Mouse (Mus musculus): ENCODE measurements around the gene Gfi1b.

Gfi1b gene

GRCm38 (mm10) chr2:28621664-28622171 lies at the start of gene Gfi1b:
Gfi1b (minus strand) TSS chr2:28621982.
- no peak for DNase-seq (ENCODE audit: low spot score)

- no peak for DNase-seq (ENCODE audit: low spot score)
These were observed 49.7 kb upstream of the Gfi1b start for GRCm38 (mm10) chr2:28671438-28671837.

- DNase-seq (ENCODE audit: low spot score): no peak
These were observed 44.0 kb upstream of the Gfi1b start for GRCm38 (mm10) chr2:28665818-28666217.

- no peak for DNase-seq (ENCODE audit: low spot score)
These were observed 41.1 kb upstream of the Gfi1b start for GRCm38 (mm10) chr2:28662891-28663290.

- DNase-seq (ENCODE audit: low spot score): no peak
These were observed 34.4 kb upstream of the Gfi1b start for GRCm38 (mm10) chr2:28656216-28656615.

GRCm38 (mm10) chr2:28654295-28654694 lies 32.5 kb upstream of the Gfi1b start:
- no peak for DNase-seq (ENCODE audit: low spot score)

GRCm38 (mm10) chr2:28653351-28653750 lies 31.6 kb upstream of the Gfi1b start:
- no peak for DNase-seq (ENCODE audit: low spot score)

- DNase-seq (ENCODE audit: low spot score): no peak
These were observed 28.7 kb upstream of the Gfi1b start for GRCm38 (mm10) chr2:28650526-28650925.

GRCm38 (mm10) chr2:28643081-28643480 lies 21.3 kb upstream of the Gfi1b start:
- DNase-seq (ENCODE audit: low spot score): no peak

- DNase-seq (ENCODE audit: low spot score): peak; percentile 8
These were observed 19.7 kb upstream of the Gfi1b start for GRCm38 (mm10) chr2:28641435-28641941.

GRCm38 (mm10) chr2:28640461-28641424 lies 19.0 kb upstream of the Gfi1b start, which contains the start of gene Tsc1:
Tsc1 (plus strand) TSS chr2:28641228.
- DNase-seq (ENCODE audit: low spot score): peak; percentile 89

GRCm38 (mm10) chr2:28639794-28640193 lies 18.0 kb upstream of the Gfi1b start:
- no peak for DNase-seq (ENCODE audit: low spot score)

GRCm38 (mm10) chr2:28638886-28639285 lies 17.1 kb upstream of the Gfi1b start:
- DNase-seq (ENCODE audit: low spot score): peak; percentile 18

GRCm38 (mm10) chr2:28638352-28638751 lies 16.6 kb upstream of the Gfi1b start:
- no peak for DNase-seq (ENCODE audit: low spot score)

- no peak for DNase-seq (ENCODE audit: low spot score)
These were observed 15.5 kb upstream of the Gfi1b start for GRCm38 (mm10) chr2:28637106-28637845.

GRCm38 (mm10) chr2:28635199-28635598 lies 13.4 kb upstream of the Gfi1b start:
- DNase-seq (ENCODE audit: low spot score): no peak

GRCm38 (mm10) chr2:28633136-28633535 lies 11.4 kb upstream of the Gfi1b start:
- DNase-seq (ENCODE audit: low spot score): no peak

GRCm38 (mm10) chr2:28632626-28633025 lies 10.8 kb upstream of the Gfi1b start:
- no peak for DNase-seq (ENCODE audit: low spot score)

- no peak for DNase-seq (ENCODE audit: low spot score)
These were observed 8.2 kb upstream of the Gfi1b start for GRCm38 (mm10) chr2:28629911-28630381.

- no peak for DNase-seq (ENCODE audit: low spot score)
These were observed 6.3 kb upstream of the Gfi1b start for GRCm38 (mm10) chr2:28628053-28628452.

GRCm38 (mm10) chr2:28626038-28626437 lies 4.3 kb upstream of the Gfi1b start:
- DNase-seq (ENCODE audit: low spot score): no peak

GRCm38 (mm10) chr2:28624870-28625269 lies 3.1 kb upstream of the Gfi1b start:
- no peak for DNase-seq (ENCODE audit: low spot score)

Measured in ovary, adult 18-20 months (tissue).